Mouse (Mus musculus) retina, adult 2 months (tissue): ENCODE measurements at regions not wholly inside any gene's neighbourhood (a gene's known extent, or its start where the extent isn't known, plus 50 kb on each side); places are given as distances from the start of the nearest gene placed in this dataset.

Experiments used
- DNase-seq: peaks from one replicate; pipeline ENCODE4 v3.0.0-alpha.2; 2012; ENCODE audit warnings: low read depth, low spot score

DNA sequence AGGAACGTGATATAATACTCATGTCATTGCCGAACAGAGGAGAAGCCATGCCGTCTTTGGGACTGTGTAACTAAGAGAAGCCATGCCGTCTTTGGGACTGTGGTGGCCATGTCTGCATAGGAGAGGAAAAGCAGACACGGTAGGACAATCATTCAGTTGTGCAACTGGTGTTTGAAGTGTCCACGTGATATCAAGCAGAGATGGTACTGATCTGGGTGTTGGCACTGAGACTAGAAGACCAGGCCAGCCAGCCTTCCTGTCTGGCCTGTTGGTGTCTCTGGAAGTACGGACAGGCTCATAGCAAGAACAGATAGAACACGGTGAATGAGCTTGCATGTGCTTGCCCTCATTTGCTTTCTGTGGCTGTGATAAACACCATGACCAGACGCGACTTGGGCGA lies 175.7 kb downstream of the Slc38a4 start:
- DNase-seq: no peak

DNA sequence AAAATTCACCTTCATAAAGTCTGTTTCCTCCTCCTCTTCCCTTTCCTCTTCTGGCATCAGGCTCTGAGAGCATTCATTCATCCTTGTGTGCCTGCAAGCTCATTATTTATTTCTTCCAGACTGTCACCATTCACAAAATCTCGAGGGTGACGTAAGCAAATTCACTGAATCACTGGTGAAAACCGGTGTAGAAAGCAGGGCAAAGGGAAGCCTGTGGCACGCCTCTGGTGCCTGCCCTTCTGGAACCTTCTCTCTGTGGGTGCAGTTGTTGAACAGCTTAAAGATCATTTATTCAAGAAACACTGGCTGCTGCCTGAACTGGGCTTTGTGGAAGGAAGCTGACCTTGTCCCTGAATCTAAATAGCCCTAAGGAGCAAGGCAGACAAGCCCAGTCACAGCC lies 177.0 kb downstream of the Slc38a4 start:
- DNase-seq: no peak

DNA sequence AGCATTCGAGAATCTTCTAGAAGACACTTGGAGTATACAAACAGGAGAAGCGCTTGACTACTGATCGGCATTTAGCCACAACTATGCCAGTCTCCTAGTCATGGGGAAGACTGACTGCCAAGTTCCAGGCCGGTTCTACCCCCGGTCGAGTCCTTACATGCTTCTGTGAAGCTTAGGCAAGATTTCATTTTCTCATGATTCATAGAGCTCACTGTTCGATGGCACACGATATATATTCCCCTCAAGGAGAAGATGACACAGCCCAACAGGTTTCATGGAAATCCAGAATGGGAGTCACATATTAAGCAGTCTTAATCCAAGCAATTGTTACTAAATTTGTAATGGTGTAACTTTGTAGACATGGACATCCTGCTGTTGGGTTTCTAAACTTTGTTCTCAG lies 177.8 kb downstream of the Slc38a4 start:
- no peak for DNase-seq

DNA sequence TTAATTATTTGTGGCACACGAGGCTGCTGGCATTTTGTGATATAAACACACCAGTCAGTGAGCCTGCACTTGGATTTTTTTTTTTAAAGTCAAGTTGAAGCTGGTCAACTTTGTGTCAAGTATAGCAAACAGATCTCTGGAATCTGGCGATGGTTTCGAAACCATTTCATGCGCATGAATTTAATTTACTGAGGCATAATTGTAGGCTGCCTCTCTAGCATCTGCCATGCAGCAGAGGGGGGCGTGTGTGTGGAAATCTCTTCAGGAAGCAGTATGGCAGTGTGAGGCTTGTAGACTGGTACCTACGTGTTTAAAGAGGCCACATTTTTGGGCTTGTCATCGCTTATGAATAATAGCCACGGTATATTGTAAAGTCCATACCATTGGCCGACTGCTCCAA lies 177.7 kb upstream of the Slc38a2 start:
- no peak for DNase-seq

DNA sequence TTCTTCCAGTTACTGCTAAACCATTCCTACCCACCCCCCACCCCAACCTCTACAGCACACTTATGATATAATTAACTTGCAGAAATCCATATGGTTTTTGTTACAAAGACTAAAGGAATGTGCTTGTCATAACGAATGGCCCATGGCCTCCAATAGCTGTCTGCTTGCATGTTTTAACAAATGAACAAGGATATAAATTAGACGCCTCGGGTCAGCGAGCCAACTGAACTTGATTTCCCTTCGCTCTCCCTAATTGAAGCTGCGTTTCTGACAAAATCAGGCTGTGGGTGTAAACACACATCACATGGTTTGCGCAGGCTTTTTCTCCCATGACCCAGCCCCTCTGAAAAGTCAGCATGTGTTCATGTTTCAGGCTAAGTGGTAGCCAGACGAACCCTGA lies 174.6 kb upstream of the Slc38a2 start:
- DNase-seq: no peak

DNA sequence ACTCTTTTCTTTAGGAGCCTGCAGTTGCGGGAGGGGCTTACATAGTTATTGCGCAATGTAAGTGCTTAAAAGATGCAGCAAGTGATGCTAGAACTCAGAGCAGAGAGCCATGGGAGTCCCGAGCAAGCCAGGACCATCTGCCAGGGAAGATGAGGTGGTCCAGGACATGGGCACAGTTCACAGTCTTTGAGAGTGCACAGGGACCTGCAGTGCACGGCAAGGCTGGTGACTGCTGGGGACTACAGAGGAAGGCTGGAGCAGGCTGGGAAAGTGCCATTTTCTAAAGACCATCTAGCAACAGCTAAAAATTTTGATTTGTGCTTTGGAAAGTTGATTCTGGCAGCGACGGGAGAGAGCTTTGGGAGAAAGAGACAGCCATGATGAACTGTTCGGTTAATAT lies 174.0 kb upstream of the Slc38a2 start:
- DNase-seq: no peak

DNA sequence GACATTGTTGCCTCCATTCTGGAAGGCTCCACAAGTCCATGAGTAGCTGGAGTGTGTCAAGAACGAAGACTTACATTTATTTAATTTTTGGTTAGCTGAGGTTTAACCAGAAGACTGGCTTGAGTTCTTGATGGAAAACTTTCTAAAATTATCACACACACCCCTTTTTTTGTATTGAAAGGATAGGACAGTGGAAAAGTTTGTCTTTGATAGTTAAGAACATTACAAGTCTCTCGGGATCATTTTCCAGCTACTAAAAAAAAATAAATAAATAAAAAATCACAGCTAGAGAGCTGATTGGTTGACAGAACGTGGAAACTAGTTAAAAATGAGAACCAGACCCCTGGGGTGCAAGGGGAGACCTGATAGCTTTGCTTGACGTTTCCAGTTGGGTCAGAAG lies 173.6 kb upstream of the Slc38a2 start:
- no peak for DNase-seq

DNA sequence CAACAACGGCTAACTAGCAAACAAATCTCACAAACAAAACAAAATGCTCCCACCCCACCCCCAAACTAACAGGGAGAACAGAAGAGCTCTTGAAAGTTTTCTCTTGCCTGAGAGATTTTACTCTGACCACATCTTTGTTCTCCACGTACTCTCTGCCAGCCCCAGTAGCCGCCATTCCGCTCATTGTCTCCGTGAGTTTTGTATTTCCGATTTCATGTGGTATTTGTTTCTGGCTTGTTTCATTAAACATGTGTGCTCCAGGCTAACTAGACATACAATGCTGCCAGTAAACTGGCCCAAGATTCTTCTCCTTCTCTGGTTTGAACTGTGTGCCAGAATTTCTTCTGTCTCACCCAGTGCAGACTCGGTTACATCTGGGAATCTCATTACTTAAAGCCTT lies 168.2 kb upstream of the Slc38a2 start:
- no peak for DNase-seq

DNA sequence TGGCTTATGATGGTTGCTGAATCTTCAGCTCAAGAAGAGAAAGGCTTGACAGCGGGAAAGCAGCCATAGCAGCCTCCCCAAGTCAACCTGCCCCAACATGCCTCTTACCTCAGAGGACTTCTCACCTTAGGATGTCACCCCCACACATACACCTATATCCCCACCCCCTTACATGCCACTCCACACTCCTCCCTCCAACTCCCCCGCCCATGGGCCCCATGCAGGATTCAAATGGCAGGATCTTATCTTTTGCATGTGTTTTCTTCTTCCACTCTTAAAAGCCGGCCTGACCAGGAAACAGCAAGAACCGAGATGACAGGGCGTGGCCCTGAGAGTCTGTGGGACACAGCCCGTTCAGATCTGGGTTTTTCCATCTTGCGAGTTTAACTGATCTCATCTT lies 166.4 kb upstream of the Slc38a2 start:
- no peak for DNase-seq

DNA sequence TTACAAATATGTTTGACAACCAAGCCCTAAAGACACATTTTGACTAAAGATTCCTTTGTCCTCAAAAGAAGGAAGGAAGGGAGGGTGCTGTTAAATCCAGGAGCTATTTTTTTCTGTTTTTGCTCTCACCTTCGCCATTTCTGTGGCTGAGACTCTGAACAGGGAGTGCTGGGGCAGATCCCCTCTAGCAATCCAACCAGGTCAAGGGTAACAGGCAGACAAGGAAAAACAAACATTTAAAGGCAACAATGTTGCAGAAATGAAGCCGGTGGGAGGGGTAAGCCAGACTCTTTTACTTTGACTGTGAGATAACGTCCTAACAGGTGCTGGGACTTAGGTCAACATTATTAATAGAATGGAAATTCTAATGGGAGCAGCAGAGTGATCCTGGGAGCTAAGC lies 158.2 kb upstream of the Slc38a2 start:
- DNase-seq: no peak

DNA sequence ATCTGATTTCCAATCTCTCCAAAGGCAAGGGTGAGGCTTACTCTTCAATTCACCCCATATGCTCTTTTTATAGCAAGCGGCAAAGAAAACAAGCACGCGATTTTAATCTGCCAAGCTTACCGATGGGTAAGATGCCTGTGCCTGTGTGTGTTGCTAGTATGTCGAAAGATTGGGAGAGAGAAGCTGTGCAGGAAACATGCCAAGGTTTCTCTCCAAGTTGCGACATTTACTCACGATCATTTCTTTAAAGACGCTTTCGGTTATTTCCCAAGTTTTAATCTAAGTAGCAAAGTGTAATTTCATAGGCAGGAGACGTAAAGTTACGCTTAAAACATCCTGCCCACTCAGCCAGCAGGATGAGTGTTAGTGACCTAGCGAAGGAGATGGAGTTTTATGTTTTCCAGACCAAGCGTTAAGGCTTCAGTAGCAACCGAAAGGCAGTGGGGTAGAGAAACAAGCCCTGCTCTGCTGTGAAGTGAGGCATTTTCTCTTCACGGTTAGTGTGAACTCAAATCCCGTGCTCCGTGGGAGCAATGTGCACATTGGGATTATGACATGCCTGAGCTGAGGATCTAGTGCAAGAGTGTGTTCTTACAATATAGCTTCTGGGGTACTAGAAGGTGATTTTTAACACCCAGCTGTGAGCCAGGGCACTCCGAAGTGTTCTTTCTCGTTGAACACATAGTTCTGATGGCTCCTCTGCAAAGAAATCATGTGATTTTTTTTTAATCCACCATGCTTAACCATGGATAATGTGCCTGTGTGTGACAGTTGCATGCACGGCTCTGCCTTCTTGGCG lies 152.6 kb upstream of the Slc38a2 start:
- DNase-seq: no peak

DNA sequence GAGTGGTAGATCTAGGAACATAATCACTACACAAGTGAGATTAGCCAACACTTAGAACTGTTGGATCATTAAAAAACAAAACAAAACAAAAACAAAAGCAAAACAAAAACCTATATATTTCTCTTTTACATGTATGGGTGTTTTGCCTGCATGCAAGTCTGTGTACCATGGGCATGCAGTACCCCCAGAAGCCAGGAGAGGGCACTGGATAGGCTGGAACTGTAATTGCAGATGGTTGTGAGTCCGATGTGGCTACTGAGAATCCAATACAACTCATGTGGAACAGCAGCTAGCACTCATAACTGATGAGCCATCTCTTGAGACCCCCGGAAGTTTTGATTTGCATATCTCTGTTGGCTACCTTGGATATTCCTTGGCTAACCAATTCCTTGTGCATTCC lies 148.6 kb upstream of the Slc38a2 start:
- no peak for DNase-seq

DNA sequence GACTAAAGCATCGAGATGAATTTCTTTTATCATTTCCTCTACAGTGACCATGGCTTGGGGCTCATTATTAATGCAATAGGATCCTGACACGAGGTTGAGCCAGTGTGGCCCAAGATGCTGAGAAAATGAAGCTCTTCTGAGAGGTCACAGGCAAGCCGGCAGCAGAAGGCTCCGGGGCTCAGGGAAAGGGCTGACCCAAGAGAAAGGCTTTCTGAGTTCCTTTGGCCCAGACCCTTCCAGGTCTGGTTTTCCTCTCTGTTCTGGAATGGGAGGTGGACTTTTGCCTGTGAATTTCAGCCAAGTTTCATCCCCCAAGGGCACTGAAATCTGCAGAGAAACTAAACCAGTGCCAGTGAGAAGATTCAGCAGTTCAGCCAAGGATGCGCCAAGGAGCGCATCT lies 145.7 kb upstream of the Slc38a2 start:
- no peak for DNase-seq

DNA sequence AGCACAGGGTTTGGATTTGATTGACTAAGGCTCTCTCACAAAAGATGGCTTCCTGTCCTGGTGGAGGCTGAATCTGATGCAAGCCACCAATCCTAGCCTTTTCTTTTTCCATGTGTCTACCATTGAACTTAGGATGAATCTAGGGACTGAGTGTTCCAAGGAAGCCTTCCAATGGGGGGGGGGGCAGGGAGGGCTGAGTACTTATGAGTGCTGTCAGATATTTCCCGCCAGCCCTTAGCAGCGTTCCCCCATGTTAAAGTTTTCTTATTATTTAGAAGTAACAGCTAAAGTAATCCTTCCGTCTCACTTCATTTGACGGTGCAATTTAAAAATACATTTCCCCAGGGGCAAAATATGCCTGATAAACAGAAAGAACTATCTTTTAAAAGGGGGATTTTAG lies 144.8 kb upstream of the Slc38a2 start:
- DNase-seq: no peak

DNA sequence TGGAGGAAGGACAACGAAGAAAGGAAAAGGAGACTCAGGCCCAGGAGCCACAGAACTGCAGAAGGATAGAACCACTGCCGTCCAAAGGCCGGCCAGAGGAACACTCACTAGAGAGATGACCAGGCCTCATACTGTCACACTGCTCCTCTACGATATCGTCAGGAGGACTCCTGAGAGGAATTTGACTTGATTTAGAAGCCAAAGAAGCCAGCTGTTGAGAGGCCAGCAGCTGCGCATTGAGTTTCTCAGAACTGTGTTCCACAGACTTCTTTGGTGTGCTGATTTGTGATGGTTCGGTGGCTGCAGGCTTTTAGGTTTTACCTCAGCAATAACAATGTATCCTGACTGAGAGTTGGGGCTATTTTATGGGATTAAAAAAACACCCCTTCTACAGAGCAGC lies 144.1 kb upstream of the Slc38a2 start:
- DNase-seq: no peak

DNA sequence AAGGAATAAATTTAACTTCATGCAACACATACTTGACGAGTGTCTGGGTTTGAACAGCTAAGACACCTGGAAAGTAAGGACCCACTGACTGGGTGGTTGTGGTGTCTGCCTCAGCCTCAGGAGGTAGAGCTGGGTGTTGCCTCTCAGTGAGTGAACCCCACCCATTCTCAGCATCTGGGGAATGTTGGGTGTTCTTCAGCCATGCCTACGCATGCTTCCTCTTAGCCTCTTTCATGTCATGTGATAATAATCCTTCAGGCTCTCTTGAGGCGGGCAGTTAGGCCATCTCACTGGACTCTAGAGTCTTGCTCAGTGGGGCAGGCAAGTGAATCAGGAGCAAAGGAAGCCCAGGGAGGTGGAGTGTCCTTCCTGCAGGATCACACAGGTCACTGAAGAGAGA lies 143.4 kb upstream of the Slc38a2 start:
- DNase-seq: no peak

DNA sequence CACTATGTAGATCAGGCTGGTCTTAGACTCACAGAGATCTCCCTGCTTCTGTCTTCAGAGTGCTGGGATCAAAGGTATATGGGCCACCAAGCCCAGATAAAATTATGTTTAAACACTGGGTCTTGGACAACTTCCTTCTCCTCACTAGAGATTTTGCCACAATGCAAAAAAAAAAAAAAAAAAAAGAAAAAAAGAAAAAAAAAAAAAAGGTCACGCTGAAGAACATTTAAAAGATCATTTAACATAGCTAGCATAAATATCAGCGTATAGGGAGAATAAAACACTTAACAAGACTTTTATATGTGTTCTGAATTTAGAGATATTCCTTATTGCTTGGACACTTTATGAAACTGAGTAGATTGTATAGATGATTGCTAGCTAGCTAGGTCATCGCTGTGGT lies 137.1 kb upstream of the Slc38a2 start:
- no peak for DNase-seq

DNA sequence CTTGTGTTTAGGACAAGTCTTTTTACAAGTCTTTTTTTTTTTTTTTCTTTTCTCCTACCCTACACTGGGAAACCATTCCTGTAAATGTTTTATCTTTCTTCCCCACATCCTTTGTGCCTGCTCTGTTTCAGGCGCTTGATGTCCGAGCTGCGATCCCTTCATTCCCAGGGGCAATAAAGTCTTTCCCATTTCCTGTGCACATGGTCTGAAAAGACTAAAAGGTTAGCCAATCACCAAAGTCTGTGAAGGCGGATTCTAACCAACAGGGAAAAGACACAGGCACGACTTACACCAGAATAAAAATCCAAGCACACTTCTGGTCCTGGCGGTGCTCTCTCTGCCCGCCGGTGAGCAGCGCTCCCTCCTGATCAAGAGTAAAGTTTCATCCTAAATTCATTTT lies 135.3 kb upstream of the Slc38a2 start:
- no peak for DNase-seq

DNA sequence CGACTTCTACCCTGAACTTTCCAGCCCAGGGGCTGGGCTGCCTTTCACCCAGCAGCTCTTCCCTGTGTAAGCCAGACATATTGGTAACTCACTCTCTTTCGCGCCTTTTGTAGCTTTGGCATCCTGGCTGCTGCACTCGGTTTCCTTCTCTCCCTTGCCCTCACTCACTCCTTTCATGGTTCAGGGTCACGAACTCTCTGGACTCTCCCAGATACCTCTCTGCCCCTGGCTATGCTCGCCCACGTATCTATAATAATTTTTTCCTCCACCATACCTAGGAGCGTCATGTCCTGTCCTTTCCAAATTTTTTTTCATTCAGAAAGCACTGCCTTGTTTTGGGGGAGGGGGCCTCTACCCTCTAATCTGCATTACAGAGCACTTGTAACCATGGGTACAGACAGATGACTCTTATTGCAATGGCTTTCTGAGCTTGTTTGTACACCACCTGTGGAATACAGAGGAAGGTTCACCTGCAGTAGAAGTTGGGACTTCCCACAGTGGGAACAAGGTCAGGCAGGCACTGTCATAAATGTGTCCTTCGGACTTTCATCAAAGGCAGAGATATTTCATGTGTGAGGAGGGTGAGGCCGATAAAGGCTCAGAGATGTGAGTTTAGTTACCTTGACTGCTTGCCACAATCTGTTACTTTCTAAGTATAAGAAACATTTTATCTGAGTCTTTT lies 134.8 kb upstream of the Slc38a2 start:
- no peak for DNase-seq

DNA sequence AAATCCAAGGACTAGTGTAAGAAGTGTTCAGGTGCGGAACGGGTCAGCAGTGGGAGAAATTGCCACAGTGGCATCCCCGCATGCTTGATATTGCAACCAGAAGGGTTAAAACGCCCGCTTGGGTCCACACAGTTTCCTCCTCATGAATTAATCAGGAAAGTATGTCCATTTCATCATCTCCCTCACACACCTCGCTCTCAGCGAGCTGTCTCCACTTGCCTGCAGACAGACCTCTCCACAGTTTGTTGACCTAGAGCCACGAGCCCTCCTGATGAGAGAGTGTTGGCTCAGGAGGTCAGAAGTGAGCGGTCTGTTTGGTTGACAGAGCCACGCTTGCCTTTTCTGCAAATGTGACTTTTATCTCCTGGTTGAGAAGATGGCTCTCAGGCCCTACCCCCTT lies 132.9 kb upstream of the Slc38a2 start:
- no peak for DNase-seq

DNA sequence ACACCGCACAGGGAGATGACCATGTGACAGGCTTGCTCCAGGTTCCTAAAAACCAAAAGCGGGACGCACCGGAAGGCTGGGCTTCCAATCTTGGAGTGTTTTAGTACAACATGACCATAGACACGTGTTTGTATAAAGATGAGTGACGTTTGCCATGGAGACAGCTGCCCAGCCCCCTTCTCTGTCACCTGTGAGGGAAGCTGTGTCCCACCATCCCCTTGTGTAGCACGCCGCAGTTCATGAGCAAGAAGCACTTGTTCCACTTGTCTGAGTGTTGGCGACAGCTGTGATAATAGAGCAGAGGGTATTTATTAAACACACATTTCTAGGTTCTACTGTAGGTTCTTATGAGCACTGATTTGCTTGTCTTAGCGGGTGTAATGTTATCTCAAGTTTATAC lies 131.7 kb upstream of the Slc38a2 start:
- DNase-seq: no peak

DNA sequence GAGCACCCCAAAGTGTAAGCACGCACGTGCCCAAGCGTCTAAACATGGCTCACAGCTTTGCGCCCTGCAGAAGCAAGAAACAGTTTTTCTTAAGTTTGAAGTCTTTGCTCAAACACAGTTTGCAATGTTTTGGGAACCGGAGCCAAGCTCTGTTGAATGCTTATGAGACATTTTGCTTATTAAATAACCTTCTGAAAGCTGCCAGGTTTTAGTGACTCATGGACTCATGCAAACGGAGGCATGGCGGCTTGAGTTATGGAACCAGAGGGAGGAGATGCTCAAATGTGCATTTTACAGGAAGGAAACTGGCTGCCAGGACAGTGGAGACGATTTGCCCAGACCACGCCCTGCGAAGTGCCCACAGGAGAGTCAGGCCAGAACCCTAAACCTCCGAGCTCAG lies 131.0 kb upstream of the Slc38a2 start:
- no peak for DNase-seq

DNA sequence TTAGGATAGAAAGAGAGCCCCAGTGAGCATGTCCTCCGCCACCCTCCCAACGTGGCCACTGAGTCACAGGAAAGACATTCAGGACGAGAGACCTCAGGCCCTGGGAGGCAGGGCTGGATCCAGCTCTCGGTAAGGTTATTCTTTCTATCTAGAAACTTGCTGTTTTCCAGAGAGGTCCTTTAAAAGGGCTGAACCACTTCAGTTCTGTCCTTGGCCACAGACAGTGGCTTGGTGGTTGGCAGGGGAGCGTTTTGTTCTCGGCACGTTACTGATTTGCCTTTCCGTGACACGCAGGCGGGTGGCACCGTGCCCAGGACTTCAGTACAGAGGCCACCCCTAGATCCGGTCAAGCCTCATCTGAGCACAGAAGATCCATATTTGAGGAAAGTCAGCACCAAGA lies 130.4 kb upstream of the Slc38a2 start:
- no peak for DNase-seq

DNA sequence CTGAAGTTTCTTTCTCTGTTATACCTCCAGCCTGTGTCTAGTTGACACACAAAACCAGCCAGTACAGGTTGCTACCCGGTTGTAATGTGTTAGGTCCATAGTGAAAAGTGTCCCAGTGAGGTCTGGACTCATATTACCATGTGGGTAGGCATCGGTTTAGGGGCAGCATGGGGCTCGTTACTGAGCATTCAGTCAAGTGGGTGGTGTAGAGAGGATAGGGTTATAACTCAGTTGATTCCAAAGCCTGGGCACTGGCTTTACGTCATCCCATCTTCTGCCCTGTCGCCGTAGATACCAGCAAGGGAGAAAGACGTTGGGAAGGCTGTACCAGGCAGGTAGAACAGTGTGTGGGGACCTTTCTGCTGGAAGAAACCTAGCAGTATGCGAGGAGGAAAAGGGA lies 129.2 kb upstream of the Slc38a2 start:
- no peak for DNase-seq
